Mouse (Mus musculus): Measurements from ENCODE around the gene Fam186b.
A peak's percentile ranks its signal among the peaks of the same experiment; 100 is the strongest.

GRCm38 (mm10) chr15:99224208-99224911 lies 71.3 kb downstream of the Fam186b start, which contains the start of gene Kcnh3:
- TF ChIP-seq KAT2A (conservative IDR thresholded peaks at IDR 0.05; ENCODE audit: low read depth, low read length) = no peak
- TF ChIP-seq GATA1 (IDR thresholded peaks at IDR 0.05; ENCODE audit: low read depth, low read length) = no peak
- TF ChIP-seq CTCF (IDR thresholded peaks at IDR 0.05 in 2 of 3, conservative IDR thresholded peaks at IDR 0.05 in 1 of 3; ENCODE audit: control insufficient read depth in 1 of 3, insufficient read depth in 1 of 3, low read depth in 2 of 3, low read length in 3 of 3, poor library complexity in 1 of 3, severe bottlenecking in 1 of 3) = 0 out of 6 replicates have a peak, but pooled peaks of 1 of the 3 experiments have one; percentile 5
- TF ChIP-seq MAZ (IDR thresholded peaks at IDR 0.05; ENCODE audit: low read depth, low read length) = peak; percentile 90
- TF ChIP-seq POLR2A (IDR thresholded peaks at IDR 0.05; ENCODE audit: control insufficient read depth in 1 of 2, insufficient read depth in 1 of 2, low read depth in 1 of 2, low read length in 2 of 2, poor library complexity in 1 of 2) = 0 out of 4 replicates have a peak, but pooled peaks of 1 of the 2 experiments have one; percentile 18
- TF ChIP-seq MAFK (IDR thresholded peaks at IDR 0.05; ENCODE audit: borderline replicate concordance, low read depth, low read length) = no peak
- TF ChIP-seq EP300 (IDR thresholded peaks at IDR 0.05; ENCODE audit: low read depth in 1 of 2, low read length in 2 of 2) = no peak
- no peak for TF ChIP-seq CHD1 (IDR thresholded peaks at IDR 0.05; ENCODE audit: low read depth, low read length)
- 0 out of 2 replicates have a peak, but pooled peaks have one; percentile 6 for TF ChIP-seq TBP (IDR thresholded peaks at IDR 0.05; ENCODE audit: low read depth, low read length)
- no peak; the same call in 1 of the 2 replicates for TF ChIP-seq TCF12 (IDR thresholded peaks at IDR 0.05; ENCODE audit: low read depth, low read length)
